Mouse (Mus musculus): ENCODE measurements around the gene Utp3.

DNA sequence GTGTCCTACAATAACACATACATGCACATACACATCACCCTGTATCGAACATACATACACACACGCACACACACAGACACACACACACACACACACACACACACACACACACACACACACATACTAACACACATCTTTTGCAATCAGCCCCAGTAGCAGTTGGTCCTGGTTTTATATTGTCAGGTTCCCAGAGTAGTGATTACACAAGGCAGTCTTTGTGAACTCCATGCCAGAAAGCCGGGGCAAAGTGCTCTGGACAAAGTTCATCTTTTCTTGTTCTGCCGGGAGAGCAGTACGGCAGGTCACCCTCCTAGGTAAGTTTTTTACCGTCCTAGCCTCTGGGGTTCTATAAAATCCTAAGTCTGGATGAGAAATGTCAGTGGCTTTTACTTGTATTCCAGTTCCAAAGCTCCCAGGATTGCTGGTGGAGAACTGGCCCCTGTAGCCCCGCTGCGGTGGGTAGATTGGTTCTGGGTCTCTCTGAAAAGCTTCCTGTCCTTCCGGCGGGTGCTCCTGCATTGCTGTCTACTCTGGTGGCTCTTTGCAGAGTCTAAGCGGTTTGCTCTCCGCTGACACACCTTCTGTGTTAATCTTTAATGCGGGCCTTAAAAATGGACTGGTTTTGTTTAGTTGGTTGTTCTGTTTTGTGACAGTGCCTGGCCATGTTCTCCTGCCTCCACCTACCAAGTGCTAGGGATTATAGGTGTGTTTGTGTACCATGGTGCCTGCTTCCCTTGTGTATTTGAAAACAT is 39.3 kb downstream of the Utp3 start:
- TF ChIP-seq CTCF (IDR thresholded peaks at IDR 0.05; ENCODE audit: extremely low read depth, insufficient read depth, low read length) = no peak
- no peak for TF ChIP-seq POLR2A (IDR thresholded peaks at IDR 0.05; ENCODE audit: extremely low read depth, insufficient read depth, low read length)

All from cortical plate, adult 2 months (tissue).